Mouse (Mus musculus) MEL (cell line): ENCODE measurements around the gene Rnps1.

Source experiments
- CTCF ChIP-seq, 3 experiments: IDR thresholded peaks in 2 of 3; conservative IDR thresholded peaks in 1 of 3; 2 replicates each; pipeline ENCODE4 v1.5.1; 2011 to 2012; ENCODE audit warnings: low read length in 3 of 3, low read depth in 2 of 3, mild to moderate bottlenecking in 2 of 3, improper control_type of control experiment in 1 of 3, inconsistent platforms in 1 of 3, mixed read lengths in 1 of 3, moderate library complexity in 1 of 3; ENCODE audit not compliant: control insufficient read depth in 1 of 3, insufficient read depth in 1 of 3, poor library complexity in 1 of 3, severe bottlenecking in 1 of 3
- GATA1 ChIP-seq: IDR thresholded peaks from 2 replicates; pipeline ENCODE4 v1.6.1; 2011; ENCODE audit warnings: low read depth, low read length, improper control_type of control experiment
- SMC3 ChIP-seq: IDR thresholded peaks from 2 replicates; pipeline ENCODE4 v1.6.1; 2011; ENCODE audit warnings: low read depth, low read length, improper control_type of control experiment
- ZC3H11A ChIP-seq: IDR thresholded peaks from 2 replicates; pipeline ENCODE4 v1.6.1; 2012; ENCODE audit warnings: low read depth, mild to moderate bottlenecking, inconsistent platforms, low read length, improper control_type of control experiment

- TF ChIP-seq SMC3 (no peak), GATA1 (no peak), ZC3H11A (no peak), CTCF (IDR thresholded peaks at IDR 0.05 in 2 of 3, conservative IDR thresholded peaks at IDR 0.05 in 1 of 3; ENCODE audit: control insufficient read depth in 1 of 3, insufficient read depth in 1 of 3, low read depth in 2 of 3, low read length in 3 of 3, poor library complexity in 1 of 3, severe bottlenecking in 1 of 3) (no peak)
Measured at GRCm38 (mm10) chr17:24407116-24407803, 7.1 kb upstream of the Rnps1 start.
